Mouse (Mus musculus) testis, adult 2 months (tissue): Measurements from ENCODE around the gene Senp2. TPM values are rescaled to one million over a fixed set of nuclear protein-coding genes. Genes with fewer than 3 reads are reported as not detected.

Source experiments
- H3K27ac ChIP-seq: fragments of 200-500 bp; 2 replicates; pipeline ENCODE4 v1.5.1; 2012; ENCODE audit warnings: low read depth, low read length; ENCODE audit not compliant: control insufficient read depth, insufficient read depth
- H3K27me3 ChIP-seq: fragments of 200-500 bp; 2 replicates; pipeline ENCODE4 v1.6.1; 2012; ENCODE audit warnings: mild to moderate bottlenecking, low read length, moderate library complexity; ENCODE audit not compliant: control insufficient read depth, insufficient read depth
- H3K36me3 ChIP-seq: fragments of 200-500 bp; 2 replicates; pipeline ENCODE4 v1.6.1; 2012; ENCODE audit warnings: mild to moderate bottlenecking, low read length; ENCODE audit not compliant: control insufficient read depth, insufficient read depth
- H3K4me1 ChIP-seq: fragments of 200-500 bp; 2 replicates; pipeline ENCODE4 v1.6.1; 2012; ENCODE audit warnings: low read length; ENCODE audit not compliant: control insufficient read depth, insufficient read depth
- H3K4me3 ChIP-seq: fragments of 200-500 bp; 2 replicates; pipeline ENCODE4 v1.5.1; 2012; ENCODE audit warnings: low read depth, mild to moderate bottlenecking, low read length, moderate library complexity, mixed read lengths; ENCODE audit not compliant: control insufficient read depth
- CTCF ChIP-seq: fragments of 200-500 bp; IDR thresholded peaks from 2 replicates; pipeline ENCODE4 v1.5.1; 2012; ENCODE audit warnings: low read depth, mild to moderate bottlenecking, inconsistent platforms, low read length, moderate library complexity; ENCODE audit not compliant: control insufficient read depth, insufficient read depth, insufficient replicate concordance
- POLR2A ChIP-seq: fragments of 200-500 bp; IDR thresholded peaks from 2 replicates; pipeline ENCODE4 v1.6.1; 2012; ENCODE audit warnings: low read depth, mild to moderate bottlenecking, inconsistent platforms, low read length, moderate library complexity; ENCODE audit not compliant: control insufficient read depth
- polyA plus RNA-seq: library from polyadenylated mRNA; depleted of rRNA; stranded (reverse); fragments of >200 nt; gene quantifications from 2 replicates; pipeline ENCODE4 v1.2.3, GENCODE M21; 2012; rRNA removed

Gene Senp2
- polyA plus RNA-seq, 1 experiment, result 106 TPM

DNA sequence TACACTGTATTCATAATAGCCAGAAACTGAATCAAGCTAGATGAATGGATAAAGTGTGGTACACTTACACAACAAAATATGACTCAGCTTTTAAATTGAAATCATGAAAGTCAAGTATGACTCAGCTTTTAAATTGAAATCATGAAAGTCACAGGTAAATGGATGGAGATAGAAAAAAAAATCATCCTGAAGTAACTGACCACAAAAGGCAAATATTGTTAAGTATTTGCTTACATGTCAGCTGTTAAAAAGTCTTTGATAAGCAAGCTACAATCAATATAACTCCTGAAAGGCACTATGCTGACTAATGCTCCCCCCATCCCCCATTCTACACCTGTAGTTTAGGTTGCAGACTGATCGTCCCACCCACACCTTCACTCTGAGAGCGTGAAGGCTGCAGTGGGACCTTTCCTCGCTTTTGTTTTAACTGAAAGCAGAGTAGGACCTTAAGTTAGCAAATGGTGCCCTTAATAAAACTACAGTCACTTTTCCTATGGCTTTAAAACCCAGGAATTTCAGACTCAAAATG lies 82.0 kb downstream of the Senp2 start:
- no peaks in the 10 kb centered on the region for H3K36me3 ChIP-seq
- no peak overlapping the region for H3K4me3 ChIP-seq
- H3K27ac ChIP-seq, result no peak overlapping the region
- no peaks in the 10 kb centered on the region for H3K27me3 ChIP-seq
- H3K4me1 ChIP-seq, result no peaks in the 10 kb centered on the region
- TF ChIP-seq CTCF (no peak), POLR2A (no peak)

- H3K27me3 ChIP-seq, result no peaks in the 10 kb centered on the region
- TF ChIP-seq POLR2A (no peak), CTCF (no peak)
- H3K27ac ChIP-seq, result no peak overlapping the region
- H3K4me1 ChIP-seq, result no peaks in the 10 kb centered on the region
- H3K4me3 ChIP-seq, result no peak overlapping the region
- H3K36me3 ChIP-seq, result no peaks in the 10 kb centered on the region
These were observed 86.5 kb downstream of the Senp2 start for GRCm38 (mm10) chr16:22095751-22096150.

- Histone ChIP-seq H3K27ac (no peak overlapping the region), H3K27me3 (no peaks in the 10 kb centered on the region)
These were observed 88.4 kb downstream of the Senp2 start for GRCm38 (mm10) chr16:22097659-22098058.

More at GRCm38 (mm10) chr16:22097659-22098058, 88.4 kb downstream of the Senp2 start:
- Histone ChIP-seq H3K36me3 (no peaks in the 10 kb centered on the region), H3K4me3 (no peak overlapping the region), H3K4me1 (0 out of 2 replicates have a peak, but pooled peaks cover under 1% of the 10 kb centered on the region)
- no peak for TF ChIP-seq CTCF

Other genes with a start within 250 kb of the Senp2 start
- 0.74 and 1.1 TPM in 2 replicates for gene Ehhadh, start 221.7 kb upstream of the Senp2 start, polyA plus RNA-seq
- gene Map3k13, start 215.1 kb upstream of the Senp2 start, polyA plus RNA-seq, result 0.49 and 0.51 TPM in 2 replicates
- 8.0 and 11.2 TPM in 2 replicates for gene Tmem41a, start 61.9 kb upstream of the Senp2 start, polyA plus RNA-seq
- gene Liph, start 13.8 kb upstream of the Senp2 start, polyA plus RNA-seq, result 2.2 and 2.8 TPM in 2 replicates
- 0.53 and 0.63 TPM in 2 replicates for gene Igf2bp2, start 153.8 kb downstream of the Senp2 start, polyA plus RNA-seq